Mouse (Mus musculus) urinary bladder, postnatal 10 days (tissue): Measurements from ENCODE around the gene Pla2g4e.
"Not testable (repeated sequence)": the region's sequence is repeated elsewhere in the genome, so short reads cannot be mapped to it uniquely, and the experiment has no call there.

ENCODE experiments used
- DNase-seq: peaks from one replicate; pipeline ENCODE4 v3.0.0; 2022; ENCODE audit warnings: low spot score

Pla2g4e gene

GRCm38 (mm10) chr2:120244679-120245420 is at the start of gene Pla2g4e:
TSS of gene Pla2g4e (minus strand) at chr2:120245335.
- DNase-seq = no peak

GRCm38 (mm10) chr2:120291471-120292078 is 46.4 kb upstream of the Pla2g4e start:
- DNase-seq = no peak

GRCm38 (mm10) chr2:120288995-120289394 is 43.9 kb upstream of the Pla2g4e start, which contains the start of gene Pla2g4d:
TSS of gene Pla2g4d (minus strand) at chr2:120289197.
- DNase-seq = no peak

- DNase-seq = no peak
Measured at GRCm38 (mm10) chr2:120288401-120288800, 43.3 kb upstream of the Pla2g4e start.

- no peak for DNase-seq
Measured at GRCm38 (mm10) chr2:120285639-120286038, 40.5 kb upstream of the Pla2g4e start.

GRCm38 (mm10) chr2:120284705-120285104 is 39.6 kb upstream of the Pla2g4e start:
- no peak for DNase-seq

- DNase-seq = no peak
Measured at GRCm38 (mm10) chr2:120284094-120284493, 39.0 kb upstream of the Pla2g4e start.

GRCm38 (mm10) chr2:120283550-120283949 is 38.4 kb upstream of the Pla2g4e start:
- no peak for DNase-seq

GRCm38 (mm10) chr2:120281221-120281620 is 36.1 kb upstream of the Pla2g4e start:
- DNase-seq = no peak

- DNase-seq = no peak
Measured at GRCm38 (mm10) chr2:120279961-120280360, 34.8 kb upstream of the Pla2g4e start.

- DNase-seq = no peak
Measured at GRCm38 (mm10) chr2:120276951-120277350, 31.8 kb upstream of the Pla2g4e start.

GRCm38 (mm10) chr2:120268635-120269034 is 23.5 kb upstream of the Pla2g4e start:
- DNase-seq = no peak

GRCm38 (mm10) chr2:120265523-120265922 is 20.4 kb upstream of the Pla2g4e start:
- DNase-seq = no peak

- no peak for DNase-seq
Measured at GRCm38 (mm10) chr2:120264858-120265257, 19.7 kb upstream of the Pla2g4e start.

GRCm38 (mm10) chr2:120262876-120263275 is 17.7 kb upstream of the Pla2g4e start:
- DNase-seq = no peak

GRCm38 (mm10) chr2:120261346-120261745 is 16.2 kb upstream of the Pla2g4e start:
- DNase-seq = no peak

GRCm38 (mm10) chr2:120256259-120256658 is 11.1 kb upstream of the Pla2g4e start:
- no peak for DNase-seq

- no peak for DNase-seq
Measured at GRCm38 (mm10) chr2:120252644-120253043, 7.5 kb upstream of the Pla2g4e start.

- DNase-seq = no peak
Measured at GRCm38 (mm10) chr2:120245421-120246016, 384 bp upstream of the Pla2g4e start.

GRCm38 (mm10) chr2:120243995-120244394 is 1.1 kb downstream of the Pla2g4e start:
- no peak for DNase-seq

- no peak for DNase-seq
Measured at GRCm38 (mm10) chr2:120242791-120243467, 2.2 kb downstream of the Pla2g4e start.

GRCm38 (mm10) chr2:120238733-120239132 is 6.4 kb downstream of the Pla2g4e start:
- not testable (repeated sequence) for DNase-seq

- DNase-seq = no peak
Measured at GRCm38 (mm10) chr2:120237784-120238183, 7.4 kb downstream of the Pla2g4e start.
